Comparison of ENCODE assay signal across 7 mouse cellular contexts in genomic region chr16:92699531-92700397, GRCm38 (mm10).
A peak's percentile ranks its signal among the peaks of the same experiment; 100 is the strongest.
DNase-seq lines count a peak whose midpoint lies in the region; ATAC-seq and TF ChIP-seq lines count a peak whose summit lies in the region.

No protein-coding gene starts in this region.

- H3K4me2 ChIP-seq in lung, embryonic 14.5 days = peak overlapping the region; percentile 100
- H3K4me2 ChIP-seq in embryonic facial prominence, embryonic 11.5 days (ENCODE audit: low read depth, low read length) = no peak overlapping the region
- peak overlapping the region; percentile 98 for H3K4me2 ChIP-seq in intestine, embryonic 15.5 days (replicated peaks)
- H3K4me2 ChIP-seq in neural tube, embryonic 13.5 days = peak overlapping the region; percentile 85

- TF ChIP-seq CTCF in lung, embryonic 14.5 days (IDR thresholded peaks at IDR 0.05; ENCODE audit: low read depth) = no peak

- peaks cover 31% of the 10 kb centered on the region for H3K27me3 ChIP-seq in lung, embryonic 14.5 days (ENCODE audit: insufficient read depth, low read length)
- H3K27me3 ChIP-seq in embryonic facial prominence, embryonic 11.5 days (ENCODE audit: control insufficient read depth, insufficient read depth, low read length) = peaks cover 26% of the 10 kb centered on the region
- H3K27me3 ChIP-seq in intestine, embryonic 15.5 days (replicated peaks) = peaks cover 32% of the 10 kb centered on the region
- peaks cover 94% of the 10 kb centered on the region for H3K27me3 ChIP-seq in neural tube, embryonic 13.5 days

- peak; percentile 65 for DNase-seq in lung, embryonic 14.5 days
- no peak for DNase-seq in lung, postnatal 14 days
- DNase-seq in embryonic facial prominence, embryonic 11.5 days (ENCODE audit: low spot score) = peak; percentile 47
- DNase-seq in urinary bladder, adult 18-20 months (ENCODE audit: low spot score in 2 of 2) = no peak
- no peak for DNase-seq in testis, postnatal 10 days (ENCODE audit: low spot score)

- no peak overlapping the region for H3K27ac ChIP-seq in lung, embryonic 14.5 days (ENCODE audit: low read depth)
- H3K27ac ChIP-seq in embryonic facial prominence, embryonic 11.5 days (replicated peaks; ENCODE audit: low read depth, low read length) = no peak overlapping the region
- no peak overlapping the region for H3K27ac ChIP-seq in intestine, embryonic 15.5 days
- H3K27ac ChIP-seq in neural tube, embryonic 13.5 days (replicated peaks) = no peak overlapping the region

- peaks cover 10% of the 10 kb centered on the region for H3K4me1 ChIP-seq in lung, embryonic 14.5 days (ENCODE audit: insufficient read depth)
- H3K4me1 ChIP-seq in embryonic facial prominence, embryonic 11.5 days (ENCODE audit: control insufficient read depth, insufficient read depth, low read length) = no peaks in the 10 kb centered on the region; the same call in 1 of the 2 replicates
- peaks cover 28% of the 10 kb centered on the region for H3K4me1 ChIP-seq in intestine, embryonic 15.5 days (replicated peaks)
- peaks cover 45% of the 10 kb centered on the region for H3K4me1 ChIP-seq in neural tube, embryonic 13.5 days (replicated peaks)

- no peak for ATAC-seq in lung, embryonic 14.5 days (ENCODE audit: insufficient read depth)
- ATAC-seq in embryonic facial prominence, embryonic 11.5 days (replicated peaks; ENCODE audit: insufficient number of reproducible peaks, low FRiP score, low TSS enrichment, low read depth) = no peak
- no peak for ATAC-seq in intestine, embryonic 15.5 days
- ATAC-seq in neural tube, embryonic 13.5 days (ENCODE audit: low read depth) = no peak

- H3K9me3 ChIP-seq in lung, embryonic 14.5 days (ENCODE audit: low read depth, low read length) = no peaks in the 10 kb centered on the region
- H3K9me3 ChIP-seq in embryonic facial prominence, embryonic 11.5 days (replicated peaks; ENCODE audit: control insufficient read depth, low read length) = no peaks in the 10 kb centered on the region
- no peaks in the 10 kb centered on the region for H3K9me3 ChIP-seq in intestine, embryonic 15.5 days
- no peaks in the 10 kb centered on the region for H3K9me3 ChIP-seq in neural tube, embryonic 13.5 days

- no peak overlapping the region; the same call in 1 of the 2 replicates for H3K9ac ChIP-seq in lung, embryonic 14.5 days
- no peak overlapping the region for H3K9ac ChIP-seq in embryonic facial prominence, embryonic 11.5 days (replicated peaks; ENCODE audit: low read length)
- 0 out of 2 replicates have a peak overlapping the region, but pooled peaks have one; percentile 17 for H3K9ac ChIP-seq in intestine, embryonic 15.5 days
- no peak overlapping the region for H3K9ac ChIP-seq in neural tube, embryonic 13.5 days

- H3K4me3 ChIP-seq in lung, embryonic 14.5 days (ENCODE audit: low read depth, low read length) = peak overlapping the region; percentile 17
- H3K4me3 ChIP-seq in embryonic facial prominence, embryonic 11.5 days (ENCODE audit: low read depth, low read length) = no peak overlapping the region
- no peak overlapping the region for H3K4me3 ChIP-seq in intestine, embryonic 15.5 days (replicated peaks)
- no peak overlapping the region for H3K4me3 ChIP-seq in neural tube, embryonic 13.5 days

- no peaks in the 10 kb centered on the region for H3K36me3 ChIP-seq in lung, embryonic 14.5 days (ENCODE audit: insufficient read depth)
- no peaks in the 10 kb centered on the region for H3K36me3 ChIP-seq in embryonic facial prominence, embryonic 11.5 days (replicated peaks; ENCODE audit: control insufficient read depth, insufficient read depth, low read depth, low read length)
- H3K36me3 ChIP-seq in intestine, embryonic 15.5 days = no peaks in the 10 kb centered on the region
- H3K36me3 ChIP-seq in neural tube, embryonic 13.5 days = no peaks in the 10 kb centered on the region

- 2% methylated on average over 27 of the region's 27 CpGs for WGBS in lung, embryonic 14.5 days
- 2% methylated on average over 27 of the region's 27 CpGs for WGBS in embryonic facial prominence, embryonic 11.5 days
- 5% methylated on average over 27 of the region's 27 CpGs for WGBS in intestine, embryonic 15.5 days
- 2% methylated on average over 27 of the region's 27 CpGs for WGBS in neural tube, embryonic 13.5 days

Comparison
In these comparisons a context has a peak if more than half of its experiments do, and no peak if none do; other contexts are left out.
1. DNase-seq: peak in lung, embryonic 14.5 days (single experiment) and embryonic facial prominence, embryonic 11.5 days (single experiment); none in lung, postnatal 14 days (single experiment), urinary bladder, adult 18-20 months (0 of 2) and testis, postnatal 10 days (single experiment).